Mouse (Mus musculus): ENCODE measurements around the gene Nudt16l1.
A peak's percentile ranks its signal among the peaks of the same experiment; 100 is the strongest.

Nudt16l1 gene

GRCm38 (mm10) chr16:4913783-4914735 is 24.5 kb upstream of the Nudt16l1 start:
- DNase-seq (ENCODE audit: low read depth), result peak; percentile 95

GRCm38 (mm10) chr16:4915931-4916330 is 22.6 kb upstream of the Nudt16l1 start:
- no peak for DNase-seq (ENCODE audit: low read depth)

- DNase-seq (ENCODE audit: low read depth), result no peak
These were observed 22.0 kb upstream of the Nudt16l1 start for GRCm38 (mm10) chr16:4916608-4917007.

GRCm38 (mm10) chr16:4920556-4920955 is 18.0 kb upstream of the Nudt16l1 start:
- no peak for DNase-seq (ENCODE audit: low read depth)

- DNase-seq (ENCODE audit: low read depth), result no peak
These were observed 16.1 kb upstream of the Nudt16l1 start for GRCm38 (mm10) chr16:4922481-4922880.

GRCm38 (mm10) chr16:4923996-4924395 is 14.6 kb upstream of the Nudt16l1 start:
- no peak for DNase-seq (ENCODE audit: low read depth)

- DNase-seq (ENCODE audit: low read depth), result no peak
These were observed 10.6 kb upstream of the Nudt16l1 start for GRCm38 (mm10) chr16:4927967-4928366.

- no peak for DNase-seq (ENCODE audit: low read depth)
These were observed 10.1 kb upstream of the Nudt16l1 start for GRCm38 (mm10) chr16:4928474-4928873.

- DNase-seq (ENCODE audit: low read depth), result peak; percentile 40
These were observed 6.1 kb upstream of the Nudt16l1 start for GRCm38 (mm10) chr16:4932429-4932828.

- no peak for DNase-seq (ENCODE audit: low read depth)
These were observed 3.1 kb upstream of the Nudt16l1 start for GRCm38 (mm10) chr16:4935430-4935829.

GRCm38 (mm10) chr16:4935931-4936703 is 2.4 kb upstream of the Nudt16l1 start:
- DNase-seq (ENCODE audit: low read depth), result peak; percentile 28

GRCm38 (mm10) chr16:4937351-4938190 is 990 bp upstream of the Nudt16l1 start:
- no peak for DNase-seq (ENCODE audit: low read depth)

- peak; percentile 96 for DNase-seq (ENCODE audit: low read depth)
These were observed 428 bp downstream of the Nudt16l1 start for GRCm38 (mm10) chr16:4938989-4939388.

- peak; percentile 74 for DNase-seq (ENCODE audit: low read depth)
These were observed 851 bp downstream of the Nudt16l1 start for GRCm38 (mm10) chr16:4939412-4939811.

GRCm38 (mm10) chr16:4940311-4940850 is 1.8 kb downstream of the Nudt16l1 start:
- no peak for DNase-seq (ENCODE audit: low read depth)

GRCm38 (mm10) chr16:4941016-4941415 is 2.5 kb downstream of the Nudt16l1 start:
- no peak for DNase-seq (ENCODE audit: low read depth)

- no peak for DNase-seq (ENCODE audit: low read depth)
These were observed 4.3 kb downstream of the Nudt16l1 start for GRCm38 (mm10) chr16:4942868-4943267.

GRCm38 (mm10) chr16:4943431-4943830 is 4.9 kb downstream of the Nudt16l1 start:
- DNase-seq (ENCODE audit: low read depth), result no peak

GRCm38 (mm10) chr16:4945415-4945814 is 6.9 kb downstream of the Nudt16l1 start:
- no peak for DNase-seq (ENCODE audit: low read depth)

GRCm38 (mm10) chr16:4946155-4946554 is 7.6 kb downstream of the Nudt16l1 start:
- no peak for DNase-seq (ENCODE audit: low read depth)

- DNase-seq (ENCODE audit: low read depth), result no peak
These were observed 8.8 kb downstream of the Nudt16l1 start for GRCm38 (mm10) chr16:4947378-4947777.

GRCm38 (mm10) chr16:4956609-4957008 is 18.0 kb downstream of the Nudt16l1 start:
- no peak for DNase-seq (ENCODE audit: low read depth)
